ENCODE assay signal across 18 mouse cellular contexts in the genomic region with DNA sequence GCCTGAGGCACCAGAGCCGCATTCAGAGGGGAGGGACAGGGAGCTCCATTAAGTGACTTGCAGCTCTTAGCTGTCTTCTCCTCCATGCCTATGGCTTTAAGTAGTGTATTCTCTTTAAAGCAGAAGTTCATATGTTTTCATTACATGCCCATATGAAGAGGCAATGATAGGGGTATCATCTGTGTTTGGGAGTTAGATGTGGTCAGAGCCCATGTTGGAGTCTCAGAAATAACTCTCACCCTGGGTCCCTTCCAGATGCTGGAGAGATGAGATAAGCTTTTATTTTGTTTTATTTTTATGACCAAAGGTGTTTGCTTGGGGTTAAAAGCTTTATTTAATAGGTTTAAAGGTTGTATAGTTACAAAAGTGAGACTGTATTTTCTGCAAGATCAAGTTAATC.
A peak's percentile ranks its signal among the peaks of the same experiment; 100 is the strongest.
DNase-seq lines count a peak whose midpoint lies in the region; ATAC-seq and TF ChIP-seq lines count a peak whose summit lies in the region.
"Had no signal": no experiment of that assay in that cellular context is flagged by ENCODE, and none has a peak within 500 bp of the region (broad histone marks: within the 10 kb centered on the region; RNA-seq: fewer than 3 reads in every experiment).

No protein-coding gene starts in this region.

- peaks cover 34% of the 10 kb centered on the region for H3K4me1 ChIP-seq in heart, embryonic 16.5 days (ENCODE audit: control insufficient read depth, insufficient read depth, low read length)
- H3K4me1 ChIP-seq: stomach, embryonic 15.5 days had no signal

- H3K27ac ChIP-seq in gastrocnemius, adult 2 months = peak overlapping the region; percentile 24; the same call in 1 of the 2 replicates
- H3K27ac ChIP-seq in heart, embryonic 16.5 days (ENCODE audit: low read length) = peak overlapping the region; percentile 80
- H3K27ac ChIP-seq: limb, embryonic 12.5 days; stomach, embryonic 15.5 days had no signal

- H3K4me3 ChIP-seq in gastrocnemius, adult 2 months = no peak overlapping the region
- H3K4me3 ChIP-seq in heart, embryonic 16.5 days (ENCODE audit: low read length) = no peak overlapping the region
- H3K4me3 ChIP-seq: limb, embryonic 12.5 days; stomach, embryonic 15.5 days had no signal

- H3K4me2 ChIP-seq in heart, embryonic 16.5 days (ENCODE audit: low read depth, low read length) = no peak overlapping the region
- H3K4me2 ChIP-seq: limb, embryonic 12.5 days; stomach, embryonic 15.5 days had no signal

- ATAC-seq in heart, embryonic 16.5 days (replicated peaks; ENCODE audit: extremely low read depth, insufficient read depth, low FRiP score) = no peak
- peak; percentile 12 for ATAC-seq in granulocyte monocyte progenitor cell, adult 5-6 weeks (replicated peaks; ENCODE audit: poor library complexity, severe bottlenecking)
- ATAC-seq in CD4-positive, CD25-positive, alpha-beta regulatory T cell, adult 4 months = no peak

- H3K36me3 ChIP-seq in heart, embryonic 16.5 days (ENCODE audit: control insufficient read depth, insufficient read depth) = no peaks in the 10 kb centered on the region
- H3K36me3 ChIP-seq: limb, embryonic 12.5 days; stomach, embryonic 15.5 days had no signal

- no peak for TF ChIP-seq CTCF in gastrocnemius, adult 2 months (IDR thresholded peaks at IDR 0.05)

- no peak for DNase-seq in gastrocnemius, adult 2 months
- DNase-seq in gastrocnemius, postnatal 36 days = no peak
- no peak for DNase-seq in heart, postnatal 36 days
- DNase-seq in 416B (ENCODE audit: low read depth) = peak; percentile 17
- no peak for DNase-seq in ovary, postnatal 14 days (ENCODE audit: low spot score)
- DNase-seq: adrenal gland, postnatal 14 days; cerebellum, adult 9-10 months; kidney, adult 2 months; kidney, postnatal 14 days; lung, adult 2 months; lung, postnatal 36 days; midbrain, embryonic 14.5 days had no signal

- 52% methylated on average over 1 of the region's 1 CpGs for WGBS in heart, embryonic 16.5 days

- no peaks in the 10 kb centered on the region for H3K9me3 ChIP-seq in heart, embryonic 16.5 days (replicated peaks; ENCODE audit: control insufficient read depth, low read length)
- H3K9me3 ChIP-seq: limb, embryonic 12.5 days; stomach, embryonic 15.5 days had no signal

- no peaks in the 10 kb centered on the region for H3K27me3 ChIP-seq in heart, embryonic 16.5 days (ENCODE audit: control insufficient read depth, insufficient read depth, low read length)
- H3K27me3 ChIP-seq: limb, embryonic 12.5 days; stomach, embryonic 15.5 days had no signal

- H3K9ac ChIP-seq in heart, embryonic 16.5 days (ENCODE audit: low read length) = no peak overlapping the region
- H3K9ac ChIP-seq: forebrain, postnatal 0 days; limb, embryonic 12.5 days; stomach, embryonic 15.5 days had no signal

- intact Hi-C loops in gastrocnemius, adult 2 months (cut with DNase I) = no loop called here
- intact Hi-C loops in gastrocnemius, postnatal 36 days (cut with DNase I) = no loop called here
- intact Hi-C loops in heart, postnatal 36 days (cut with DNase I) = no loop called here
